Mouse (Mus musculus): ENCODE measurements around the gene Magi1. TPM values are rescaled to one million over a fixed set of nuclear protein-coding genes. Genes with fewer than 3 reads are reported as not detected.
A peak's percentile ranks its signal among the peaks of the same experiment; 100 is the strongest.

Gene Magi1
- polyA plus RNA-seq, 1 experiment from 2014 or later = 27.4 TPM

GRCm38 (mm10) chr6:93743145-93743544, 540.6 kb downstream of the Magi1 start:
- peak; percentile 43; the same call in 1 of the 2 replicates for ATAC-seq (ENCODE audit: low FRiP score)
- H3K4me1 ChIP-seq (replicated peaks; ENCODE audit: control insufficient read depth, insufficient read depth, low read length) = no peaks in the 10 kb centered on the region
- H3K4me2 ChIP-seq (replicated peaks; ENCODE audit: low read depth, low read length) = no peak overlapping the region
- no peak overlapping the region for H3K4me3 ChIP-seq (ENCODE audit: low read depth, low read length)
- no peaks in the 10 kb centered on the region for H3K9me3 ChIP-seq (ENCODE audit: control insufficient read depth, low read length)
- H3K27ac ChIP-seq (ENCODE audit: low read depth, low read length) = no peak overlapping the region
- no peak overlapping the region for H3K9ac ChIP-seq (ENCODE audit: low read depth, low read length)
- WGBS = 76% methylated on average over 6 of the region's 6 CpGs
- DNase-seq (ENCODE audit: low spot score) = no peak
- no peaks in the 10 kb centered on the region for H3K27me3 ChIP-seq (ENCODE audit: control insufficient read depth, insufficient read depth, low read length)
- H3K36me3 ChIP-seq (ENCODE audit: control insufficient read depth, insufficient read depth, low read length) = peaks cover 4% of the 10 kb centered on the region; the same call in 1 of the 2 replicates

GRCm38 (mm10) chr6:93739786-93740185, 543.9 kb downstream of the Magi1 start:
- no peak for DNase-seq (ENCODE audit: low spot score)
- Histone ChIP-seq H3K27ac (ENCODE audit: low read depth, low read length) (no peak overlapping the region), H3K4me1 (replicated peaks; ENCODE audit: control insufficient read depth, insufficient read depth, low read length) (no peaks in the 10 kb centered on the region), H3K9ac (ENCODE audit: low read depth, low read length) (no peak overlapping the region), H3K9me3 (ENCODE audit: control insufficient read depth, low read length) (no peaks in the 10 kb centered on the region), H3K4me3 (ENCODE audit: low read depth, low read length) (no peak overlapping the region), H3K27me3 (ENCODE audit: control insufficient read depth, insufficient read depth, low read length) (no peaks in the 10 kb centered on the region), H3K36me3 (ENCODE audit: control insufficient read depth, insufficient read depth, low read length) (no peaks in the 10 kb centered on the region), H3K4me2 (replicated peaks; ENCODE audit: low read depth, low read length) (no peak overlapping the region)
- no peak for ATAC-seq (ENCODE audit: low FRiP score)
- 99% methylated on average over 3 of the region's 3 CpGs for WGBS

- no peak for ATAC-seq (ENCODE audit: low FRiP score)
- Histone ChIP-seq H3K4me1 (replicated peaks; ENCODE audit: control insufficient read depth, insufficient read depth, low read length) (no peaks in the 10 kb centered on the region), H3K4me3 (ENCODE audit: low read depth, low read length) (no peak overlapping the region), H3K4me2 (replicated peaks; ENCODE audit: low read depth, low read length) (no peak overlapping the region), H3K27me3 (ENCODE audit: control insufficient read depth, insufficient read depth, low read length) (no peaks in the 10 kb centered on the region), H3K27ac (ENCODE audit: low read depth, low read length) (no peak overlapping the region), H3K36me3 (ENCODE audit: control insufficient read depth, insufficient read depth, low read length) (no peaks in the 10 kb centered on the region), H3K9ac (ENCODE audit: low read depth, low read length) (no peak overlapping the region), H3K9me3 (ENCODE audit: control insufficient read depth, low read length) (no peaks in the 10 kb centered on the region)
- 93% methylated on average over 1 of the region's 1 CpGs for WGBS
- DNase-seq (ENCODE audit: low spot score) = no peak
These were observed 546.6 kb downstream of the Magi1 start for GRCm38 (mm10) chr6:93737083-93737482.

- Histone ChIP-seq H3K4me2 (replicated peaks; ENCODE audit: low read depth, low read length) (no peak overlapping the region), H3K36me3 (ENCODE audit: control insufficient read depth, insufficient read depth, low read length) (no peaks in the 10 kb centered on the region), H3K27me3 (ENCODE audit: control insufficient read depth, insufficient read depth, low read length) (no peaks in the 10 kb centered on the region), H3K4me1 (replicated peaks; ENCODE audit: control insufficient read depth, insufficient read depth, low read length) (no peaks in the 10 kb centered on the region), H3K9me3 (ENCODE audit: control insufficient read depth, low read length) (no peaks in the 10 kb centered on the region), H3K9ac (ENCODE audit: low read depth, low read length) (no peak overlapping the region), H3K27ac (ENCODE audit: low read depth, low read length) (no peak overlapping the region), H3K4me3 (ENCODE audit: low read depth, low read length) (no peak overlapping the region)
- ATAC-seq (ENCODE audit: low FRiP score) (no peak), DNase-seq (ENCODE audit: low spot score) (no peak)
- WGBS = 93% methylated on average over 3 of the region's 3 CpGs
These were observed 547.6 kb downstream of the Magi1 start for GRCm38 (mm10) chr6:93736071-93736470.

- 89% methylated on average over 6 of the region's 6 CpGs for WGBS
- no peaks in the 10 kb centered on the region for H3K27me3 ChIP-seq (ENCODE audit: control insufficient read depth, insufficient read depth, low read length)
- no peaks in the 10 kb centered on the region for H3K4me1 ChIP-seq (replicated peaks; ENCODE audit: control insufficient read depth, insufficient read depth, low read length)
- no peak overlapping the region for H3K4me2 ChIP-seq (replicated peaks; ENCODE audit: low read depth, low read length)
- no peak overlapping the region for H3K4me3 ChIP-seq (ENCODE audit: low read depth, low read length)
- DNase-seq (ENCODE audit: low spot score) (no peak), ATAC-seq (ENCODE audit: low FRiP score) (no peak)
- no peak overlapping the region for H3K27ac ChIP-seq (ENCODE audit: low read depth, low read length)
- H3K9me3 ChIP-seq (ENCODE audit: control insufficient read depth, low read length) = no peaks in the 10 kb centered on the region
- H3K9ac ChIP-seq (ENCODE audit: low read depth, low read length) = no peak overlapping the region
- no peaks in the 10 kb centered on the region for H3K36me3 ChIP-seq (ENCODE audit: control insufficient read depth, insufficient read depth, low read length)
These were observed 549.9 kb downstream of the Magi1 start for GRCm38 (mm10) chr6:93733800-93734199.

GRCm38 (mm10) chr6:93729702-93730101, 554.0 kb downstream of the Magi1 start:
- Histone ChIP-seq H3K9ac (ENCODE audit: low read depth, low read length) (no peak overlapping the region), H3K4me3 (ENCODE audit: low read depth, low read length) (no peak overlapping the region), H3K27me3 (ENCODE audit: control insufficient read depth, insufficient read depth, low read length) (no peaks in the 10 kb centered on the region), H3K27ac (ENCODE audit: low read depth, low read length) (no peak overlapping the region), H3K36me3 (ENCODE audit: control insufficient read depth, insufficient read depth, low read length) (no peaks in the 10 kb centered on the region), H3K4me1 (replicated peaks; ENCODE audit: control insufficient read depth, insufficient read depth, low read length) (no peaks in the 10 kb centered on the region), H3K4me2 (replicated peaks; ENCODE audit: low read depth, low read length) (no peak overlapping the region), H3K9me3 (ENCODE audit: control insufficient read depth, low read length) (no peaks in the 10 kb centered on the region)
- DNase-seq (ENCODE audit: low spot score) = peak; percentile 51
- 81% methylated on average over 8 of the region's 8 CpGs for WGBS
- no peak for ATAC-seq (ENCODE audit: low FRiP score)

GRCm38 (mm10) chr6:93728791-93729190, 554.9 kb downstream of the Magi1 start:
- H3K27me3 ChIP-seq (ENCODE audit: control insufficient read depth, insufficient read depth, low read length) = no peaks in the 10 kb centered on the region
- ATAC-seq (ENCODE audit: low FRiP score) (no peak), DNase-seq (ENCODE audit: low spot score) (peak; percentile 1)
- H3K4me3 ChIP-seq (ENCODE audit: low read depth, low read length) = no peak overlapping the region
- H3K4me1 ChIP-seq (replicated peaks; ENCODE audit: control insufficient read depth, insufficient read depth, low read length) = no peaks in the 10 kb centered on the region
- H3K4me2 ChIP-seq (replicated peaks; ENCODE audit: low read depth, low read length) = no peak overlapping the region
- H3K9ac ChIP-seq (ENCODE audit: low read depth, low read length) = no peak overlapping the region
- no peaks in the 10 kb centered on the region for H3K9me3 ChIP-seq (ENCODE audit: control insufficient read depth, low read length)
- H3K27ac ChIP-seq (ENCODE audit: low read depth, low read length) = no peak overlapping the region
- H3K36me3 ChIP-seq (ENCODE audit: control insufficient read depth, insufficient read depth, low read length) = no peaks in the 10 kb centered on the region
- WGBS = 63% methylated on average over 4 of the region's 4 CpGs

- Histone ChIP-seq H3K9ac (ENCODE audit: low read depth, low read length) (no peak overlapping the region), H3K36me3 (ENCODE audit: control insufficient read depth, insufficient read depth, low read length) (no peaks in the 10 kb centered on the region), H3K9me3 (ENCODE audit: control insufficient read depth, low read length) (no peaks in the 10 kb centered on the region), H3K4me1 (replicated peaks; ENCODE audit: control insufficient read depth, insufficient read depth, low read length) (no peaks in the 10 kb centered on the region), H3K27me3 (ENCODE audit: control insufficient read depth, insufficient read depth, low read length) (no peaks in the 10 kb centered on the region), H3K27ac (ENCODE audit: low read depth, low read length) (no peak overlapping the region), H3K4me3 (ENCODE audit: low read depth, low read length) (no peak overlapping the region), H3K4me2 (replicated peaks; ENCODE audit: low read depth, low read length) (no peak overlapping the region)
- no peak for DNase-seq (ENCODE audit: low spot score)
- 48% methylated on average over 15 of the region's 15 CpGs for WGBS
- no peak for ATAC-seq (ENCODE audit: low FRiP score)
These were observed 556.0 kb downstream of the Magi1 start for GRCm38 (mm10) chr6:93727630-93728178.

GRCm38 (mm10) chr6:93726829-93727455, 556.8 kb downstream of the Magi1 start:
- Histone ChIP-seq H3K4me2 (replicated peaks; ENCODE audit: low read depth, low read length) (no peak overlapping the region), H3K9me3 (ENCODE audit: control insufficient read depth, low read length) (no peaks in the 10 kb centered on the region), H3K9ac (ENCODE audit: low read depth, low read length) (no peak overlapping the region), H3K4me1 (replicated peaks; ENCODE audit: control insufficient read depth, insufficient read depth, low read length) (no peaks in the 10 kb centered on the region), H3K36me3 (ENCODE audit: control insufficient read depth, insufficient read depth, low read length) (no peaks in the 10 kb centered on the region), H3K4me3 (ENCODE audit: low read depth, low read length) (no peak overlapping the region), H3K27me3 (ENCODE audit: control insufficient read depth, insufficient read depth, low read length) (no peaks in the 10 kb centered on the region), H3K27ac (ENCODE audit: low read depth, low read length) (no peak overlapping the region)
- peak; percentile 17 for DNase-seq (ENCODE audit: low spot score)
- no peak for ATAC-seq (ENCODE audit: low FRiP score)
- 63% methylated on average over 7 of the region's 7 CpGs for WGBS

Data from hindbrain, embryonic 11.5 days (tissue).